Mouse (Mus musculus): ENCODE results near the gene Mab21l3. TPM values are rescaled to one million over a fixed set of nuclear protein-coding genes. Genes with fewer than 3 reads are reported as not detected.

Mab21l3 gene
- total RNA-seq, 1 experiment: 1.9 TPM

DNA sequence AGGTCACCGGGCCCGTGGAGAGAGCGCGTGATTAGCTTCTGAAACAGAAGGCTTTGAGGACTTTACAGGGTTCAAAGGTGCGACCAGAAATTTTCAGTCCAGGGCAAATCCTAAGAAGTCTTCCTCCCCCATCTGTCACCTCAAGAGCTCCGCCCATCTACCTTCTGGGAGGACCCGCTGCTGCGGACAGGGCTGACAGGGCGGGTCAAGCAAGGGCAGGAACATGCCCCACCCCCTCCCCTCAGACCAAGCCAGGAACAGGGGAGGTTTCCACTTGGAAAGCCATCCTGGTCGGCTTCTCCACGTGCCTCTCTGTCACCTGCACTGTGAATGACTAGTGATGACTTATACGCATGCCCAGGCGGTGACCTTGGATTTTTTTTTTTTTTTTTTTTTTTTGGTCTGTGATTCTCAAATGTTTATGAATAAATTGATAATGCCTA, 43.2 kb downstream of the Mab21l3 start:
- Histone ChIP-seq H3K36me3 (ENCODE audit: control insufficient read depth, insufficient read depth, low read length, poor library complexity, severe bottlenecking) (no peaks in the 10 kb centered on the region), H3K9ac (ENCODE audit: insufficient read depth, low read depth, low read length, poor library complexity, severe bottlenecking) (no peak overlapping the region), H3K4me3 (ENCODE audit: insufficient read depth in 1 of 2, low read depth in 1 of 2, low read length in 2 of 2, poor library complexity in 1 of 2, severe bottlenecking in 1 of 2) (no peak overlapping the region), H3K27ac (ENCODE audit: insufficient read depth, low read depth, low read length, poor library complexity, severe bottlenecking) (no peak overlapping the region), H3K4me1 (ENCODE audit: control insufficient read depth in 2 of 2, insufficient read depth in 2 of 2, low read length in 2 of 2, poor library complexity in 1 of 2) (peaks cover 0 to 23% of the 10 kb centered on the region in 2 experiments; a peak in 3 of 4 replicates), H3K9me3 (ENCODE audit: control insufficient read depth, insufficient read depth, low read depth, low read length) (no peaks in the 10 kb centered on the region)
- in situ Hi-C loops (cut with MboI; ENCODE audit: low sequenced_read_pairs in 2 of 2, unreplicated experiment in 2 of 2): loop anchor here in 1 of 2 experiments (25.0 kb wide), 2 partner anchors 493 to 843 kb away; partner anchors contain the start of gene Ttf2
- no peak for DNase-seq (ENCODE audit: low read depth, low spot score)
- TF ChIP-seq ZNF384 (IDR thresholded peaks at IDR 0.05; ENCODE audit: low read depth, low read length) (peak; percentile 92), MAFK (IDR thresholded peaks at IDR 0.05; ENCODE audit: insufficient read depth, low read depth, low read length) (no peak)

DNA sequence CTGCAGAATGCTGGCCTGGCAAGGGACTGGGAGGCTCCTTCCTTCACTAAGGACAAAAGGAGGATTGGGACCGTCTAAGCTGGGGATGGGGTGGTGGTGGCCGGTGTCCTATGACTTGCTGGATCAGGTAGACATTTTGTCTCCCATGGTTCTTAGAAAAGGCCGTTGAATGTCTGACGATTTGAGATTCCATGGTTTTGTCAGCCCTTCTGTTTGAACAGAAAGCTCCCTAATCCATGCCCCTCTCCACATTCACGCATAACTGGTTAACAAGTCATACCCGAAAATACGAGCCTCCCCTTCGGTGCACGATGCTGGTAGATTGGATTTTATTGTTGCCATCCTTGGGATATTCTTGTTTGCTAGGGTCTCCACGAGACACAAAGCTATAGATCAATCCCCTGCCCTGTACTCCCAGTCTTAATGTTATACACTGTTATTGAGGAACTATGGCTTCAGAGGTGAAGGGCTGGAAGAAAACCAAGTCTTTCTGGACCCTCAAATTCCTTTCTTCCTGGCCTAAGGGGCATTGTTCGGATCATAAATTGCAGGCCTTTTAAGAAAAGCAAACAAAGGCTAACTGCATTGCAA, 43.7 kb downstream of the Mab21l3 start:
- in situ Hi-C loops (cut with MboI; ENCODE audit: low sequenced_read_pairs in 2 of 2, unreplicated experiment in 2 of 2): loop anchor here in 1 of 2 experiments (25.0 kb wide), 2 partner anchors 493 to 843 kb away; partner anchors contain the start of gene Ttf2
- peaks cover 0 to 25% of the 10 kb centered on the region in 2 experiments; a peak in 3 of 4 replicates for H3K4me1 ChIP-seq (ENCODE audit: control insufficient read depth in 2 of 2, insufficient read depth in 2 of 2, low read length in 2 of 2, poor library complexity in 1 of 2)
- no peak overlapping the region for H3K9ac ChIP-seq (ENCODE audit: insufficient read depth, low read depth, low read length, poor library complexity, severe bottlenecking)
- DNase-seq (ENCODE audit: low read depth, low spot score): no peak
- no peaks in the 10 kb centered on the region for H3K36me3 ChIP-seq (ENCODE audit: control insufficient read depth, insufficient read depth, low read length, poor library complexity, severe bottlenecking)
- TF ChIP-seq ZC3H11A (IDR thresholded peaks at IDR 0.05; ENCODE audit: borderline replicate concordance, low read depth, low read length) (no peak), HCFC1 (IDR thresholded peaks at IDR 0.05; ENCODE audit: borderline replicate concordance, insufficient read depth, low read length) (no peak), MAFK (IDR thresholded peaks at IDR 0.05; ENCODE audit: insufficient read depth, low read depth, low read length) (no peak), CHD2 (IDR thresholded peaks at IDR 0.05; ENCODE audit: low read depth, low read length) (no peak), ZNF384 (IDR thresholded peaks at IDR 0.05; ENCODE audit: low read depth, low read length) (no peak)
- H3K9me3 ChIP-seq (ENCODE audit: control insufficient read depth, insufficient read depth, low read depth, low read length): no peaks in the 10 kb centered on the region
- no peak overlapping the region for H3K27ac ChIP-seq (ENCODE audit: insufficient read depth, low read depth, low read length, poor library complexity, severe bottlenecking)
- no peak overlapping the region for H3K4me3 ChIP-seq (ENCODE audit: insufficient read depth in 1 of 2, low read depth in 1 of 2, low read length in 2 of 2, poor library complexity in 1 of 2, severe bottlenecking in 1 of 2)

DNA sequence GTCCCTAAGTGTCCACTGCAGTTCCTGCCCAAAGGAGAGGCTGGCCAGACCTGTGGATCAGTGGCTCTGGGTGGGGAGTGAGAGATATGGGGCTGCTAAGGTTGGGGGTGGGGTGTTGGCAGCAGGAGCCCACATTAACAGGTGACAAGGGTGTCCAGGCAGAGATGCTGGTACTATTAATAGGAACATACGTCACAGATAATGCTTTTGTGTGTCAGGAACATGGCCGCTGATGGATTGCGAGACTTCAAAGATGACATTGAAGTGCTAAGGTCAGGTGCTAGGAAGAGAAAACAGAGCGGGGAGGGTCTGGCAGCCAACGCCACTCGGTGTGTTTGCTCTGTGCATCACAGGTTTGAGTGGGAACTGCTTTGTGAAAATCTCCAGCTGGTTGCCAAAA, 44.4 kb downstream of the Mab21l3 start:
- H3K9me3 ChIP-seq (ENCODE audit: control insufficient read depth, insufficient read depth, low read depth, low read length): no peaks in the 10 kb centered on the region
- peaks cover 0 to 29% of the 10 kb centered on the region in 2 experiments; a peak in 3 of 4 replicates for H3K4me1 ChIP-seq (ENCODE audit: control insufficient read depth in 2 of 2, insufficient read depth in 2 of 2, low read length in 2 of 2, poor library complexity in 1 of 2)
- no peak overlapping the region for H3K4me3 ChIP-seq (ENCODE audit: insufficient read depth in 1 of 2, low read depth in 1 of 2, low read length in 2 of 2, poor library complexity in 1 of 2, severe bottlenecking in 1 of 2)
- in situ Hi-C loops (cut with MboI; ENCODE audit: low sequenced_read_pairs in 2 of 2, unreplicated experiment in 2 of 2): loop anchor here in 1 of 2 experiments (25.0 kb wide), 2 partner anchors 492 to 842 kb away; partner anchors contain the start of gene Ttf2
- no peaks in the 10 kb centered on the region for H3K36me3 ChIP-seq (ENCODE audit: control insufficient read depth, insufficient read depth, low read length, poor library complexity, severe bottlenecking)
- TF ChIP-seq HCFC1 (IDR thresholded peaks at IDR 0.05; ENCODE audit: borderline replicate concordance, insufficient read depth, low read length) (no peak), CHD2 (IDR thresholded peaks at IDR 0.05; ENCODE audit: low read depth, low read length) (no peak)
- no peak for DNase-seq (ENCODE audit: low read depth, low spot score)
- no peak overlapping the region for H3K9ac ChIP-seq (ENCODE audit: insufficient read depth, low read depth, low read length, poor library complexity, severe bottlenecking)
- H3K27ac ChIP-seq (ENCODE audit: insufficient read depth, low read depth, low read length, poor library complexity, severe bottlenecking): no peak overlapping the region; the same call in 1 of the 2 replicates

DNA sequence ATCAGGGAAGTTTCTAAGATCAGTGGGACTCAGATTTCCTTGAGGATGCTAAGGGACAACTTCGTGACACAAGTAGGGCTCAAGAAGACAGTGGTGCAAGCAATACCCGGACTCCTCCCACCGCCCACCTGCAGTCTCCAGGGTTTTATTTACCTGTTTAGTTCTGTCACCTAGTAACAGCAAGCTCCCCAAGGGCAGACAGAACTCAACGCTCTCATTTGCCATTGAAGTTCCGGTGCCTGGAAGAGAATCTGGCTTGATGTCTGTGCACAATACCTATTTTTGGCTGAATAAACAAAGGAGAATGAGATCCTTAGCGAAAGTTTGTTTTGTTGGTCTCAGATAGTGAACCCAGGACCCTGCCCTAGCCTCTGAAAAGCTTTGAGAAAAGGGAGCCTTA, 45.0 kb downstream of the Mab21l3 start:
- Histone ChIP-seq H3K9ac (ENCODE audit: insufficient read depth, low read depth, low read length, poor library complexity, severe bottlenecking) (no peak overlapping the region), H3K4me1 (ENCODE audit: control insufficient read depth in 2 of 2, insufficient read depth in 2 of 2, low read length in 2 of 2, poor library complexity in 1 of 2) (peaks cover 0 to 29% of the 10 kb centered on the region in 2 experiments; a peak in 3 of 4 replicates), H3K36me3 (ENCODE audit: control insufficient read depth, insufficient read depth, low read length, poor library complexity, severe bottlenecking) (no peaks in the 10 kb centered on the region), H3K4me3 (ENCODE audit: insufficient read depth in 1 of 2, low read depth in 1 of 2, low read length in 2 of 2, poor library complexity in 1 of 2, severe bottlenecking in 1 of 2) (no peak overlapping the region), H3K9me3 (ENCODE audit: control insufficient read depth, insufficient read depth, low read depth, low read length) (no peaks in the 10 kb centered on the region), H3K27ac (ENCODE audit: insufficient read depth, low read depth, low read length, poor library complexity, severe bottlenecking) (no peak overlapping the region)
- DNase-seq (ENCODE audit: low read depth, low spot score): no peak
- TF ChIP-seq HCFC1 (IDR thresholded peaks at IDR 0.05; ENCODE audit: borderline replicate concordance, insufficient read depth, low read length): no peak
- TF ChIP-seq ZNF384 (IDR thresholded peaks at IDR 0.05; ENCODE audit: low read depth, low read length): no peak
- TF ChIP-seq CHD2 (IDR thresholded peaks at IDR 0.05; ENCODE audit: low read depth, low read length): no peak
- no peak for TF ChIP-seq ZC3H11A (IDR thresholded peaks at IDR 0.05; ENCODE audit: borderline replicate concordance, low read depth, low read length)
- TF ChIP-seq MAFK (IDR thresholded peaks at IDR 0.05; ENCODE audit: insufficient read depth, low read depth, low read length): no peak
- in situ Hi-C loops (cut with MboI; ENCODE audit: low sequenced_read_pairs in 2 of 2, unreplicated experiment in 2 of 2): loop anchor here in 1 of 2 experiments (25.0 kb wide), 2 partner anchors 491 to 841 kb away; partner anchors contain the start of gene Ttf2

Measured in ES-E14 (cell line).